In the genomic region with DNA sequence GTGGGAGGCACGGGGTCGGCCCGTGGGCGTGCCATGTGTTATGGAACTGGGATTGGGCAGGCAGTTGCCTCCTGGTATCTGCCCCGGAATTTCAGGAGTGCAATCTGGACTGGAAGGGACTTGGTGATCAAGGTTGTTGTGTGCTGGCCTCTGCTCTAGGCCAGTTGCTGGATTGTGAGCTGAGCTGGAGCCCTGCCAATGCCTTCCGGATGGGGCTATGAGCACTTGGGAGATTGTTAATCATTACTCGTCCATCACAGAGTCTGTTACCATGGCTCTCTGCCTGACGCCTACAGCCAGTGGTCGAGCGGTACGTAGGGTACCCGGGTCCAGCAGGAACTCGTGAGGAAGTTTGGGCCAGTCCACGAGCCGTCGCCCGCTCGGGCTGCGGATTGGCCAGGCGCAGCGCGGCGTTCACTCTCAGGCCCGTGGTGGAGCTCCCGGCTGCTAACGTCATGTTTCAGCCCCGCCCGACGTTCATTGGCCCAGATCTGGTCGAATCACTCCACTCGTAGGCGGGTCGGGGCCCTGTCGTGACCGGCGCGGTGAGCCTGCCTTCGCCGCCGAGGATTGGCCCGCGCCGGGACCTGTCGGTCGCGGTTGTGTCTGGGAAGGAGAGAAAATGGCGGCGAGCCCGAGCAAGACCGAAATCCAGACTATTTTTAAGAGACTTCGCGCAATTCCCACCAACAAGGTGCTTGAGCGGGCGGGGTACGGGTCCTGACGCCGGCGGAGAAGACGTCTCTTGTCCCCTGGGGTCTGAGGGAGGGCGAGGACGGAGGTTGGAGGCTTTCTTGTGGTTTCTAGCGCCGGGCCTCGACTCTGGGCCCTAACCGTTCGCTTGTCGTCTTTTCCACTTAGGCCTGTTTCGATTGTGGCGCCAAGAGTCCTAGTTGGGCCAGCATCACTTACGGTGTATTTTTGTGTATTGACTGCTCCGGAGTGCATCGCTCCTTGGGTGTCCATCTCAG, we compare ENCODE assay signal across 1 mouse cellular context.
TF ChIP-seq lines count a peak whose summit lies in the region.

TSS of gene Arfgap2 (plus strand) at position 264 of the 971 bp plus-strand sequence.

TF ChIP-seq in myocyte, 11 proteins besides CTCF, POLR2A, EP300 and RAD21 (continued from another document):
- TF ChIP-seq TCF12 (IDR thresholded peaks at IDR 0.05; ENCODE audit: insufficient read depth, poor library complexity, severe bottlenecking), result no peak
- no peak for TF ChIP-seq REST (IDR thresholded peaks at IDR 0.05; ENCODE audit: insufficient read depth, insufficient read length)
- TF ChIP-seq SRF (IDR thresholded peaks at IDR 0.05; ENCODE audit: control insufficient read depth, insufficient read length, low read depth), result no peak
- TF ChIP-seq MYOD1 (IDR thresholded peaks at IDR 0.05; ENCODE audit: control insufficient read depth in 1 of 3, insufficient read length in 2 of 3, low read depth in 2 of 3), result no peak
- no peak for TF ChIP-seq MAX (IDR thresholded peaks at IDR 0.05; ENCODE audit: low read depth)
